Mouse (Mus musculus) layer of hippocampus, adult 9-11 months (tissue): ENCODE results near the gene Tgtp2.
"Not testable (repeated sequence)": the region's sequence is repeated elsewhere in the genome, so short reads cannot be mapped to it uniquely, and the experiment has no call there.

Experiments used
- DNase-seq: peaks from one replicate; pipeline ENCODE4 v3.0.0; 2022

Gene Tgtp2

GRCm38 (mm10) chr11:49084385-49084784 is 20.4 kb upstream of the Tgtp2 start:
- no peak for DNase-seq

- DNase-seq, result no peak
These were observed 19.8 kb upstream of the Tgtp2 start for GRCm38 (mm10) chr11:49083808-49084207.

GRCm38 (mm10) chr11:49083146-49083545 is 19.1 kb upstream of the Tgtp2 start:
- DNase-seq, result no peak

GRCm38 (mm10) chr11:49081886-49082285 is 17.9 kb upstream of the Tgtp2 start:
- DNase-seq, result no peak

- no peak for DNase-seq
These were observed 17.4 kb upstream of the Tgtp2 start for GRCm38 (mm10) chr11:49081356-49081755.

- no peak for DNase-seq
These were observed 16.6 kb upstream of the Tgtp2 start for GRCm38 (mm10) chr11:49080636-49081035.

GRCm38 (mm10) chr11:49078719-49079118 is 14.7 kb upstream of the Tgtp2 start:
- no peak for DNase-seq

- DNase-seq, result no peak
These were observed 13.0 kb upstream of the Tgtp2 start for GRCm38 (mm10) chr11:49077012-49077411.

- DNase-seq, result not testable (repeated sequence)
These were observed 12.2 kb upstream of the Tgtp2 start, which contains the start of gene Ifi47 for GRCm38 (mm10) chr11:49076001-49076757. TSS of gene Ifi47 (plus strand) at chr11:49076587.

GRCm38 (mm10) chr11:49068358-49068757 is 4.4 kb upstream of the Tgtp2 start:
- DNase-seq, result no peak

- DNase-seq, result not testable (repeated sequence)
These were observed 2.1 kb downstream of the Tgtp2 start for GRCm38 (mm10) chr11:49061865-49062264.

- DNase-seq, result not testable (repeated sequence)
These were observed 3.9 kb downstream of the Tgtp2 start for GRCm38 (mm10) chr11:49060061-49060460.

- DNase-seq, result not testable (repeated sequence)
These were observed 12.1 kb downstream of the Tgtp2 start for GRCm38 (mm10) chr11:49051894-49052293.

- not testable (repeated sequence) for DNase-seq
These were observed 12.7 kb downstream of the Tgtp2 start, which contains the start of gene 9930111J21Rik2 for GRCm38 (mm10) chr11:49051093-49051891. TSS of gene 9930111J21Rik2 (minus strand) at chr11:49051242.

GRCm38 (mm10) chr11:49050064-49050463 is 13.9 kb downstream of the Tgtp2 start:
- DNase-seq, result not testable (repeated sequence)

- DNase-seq, result not testable (repeated sequence)
These were observed 51.9 kb downstream of the Tgtp2 start for GRCm38 (mm10) chr11:49012074-49012473.
